Mouse (Mus musculus): ENCODE results near the gene Ddx55. TPM values are rescaled to one million over a fixed set of nuclear protein-coding genes. Genes with fewer than 3 reads are reported as not detected.

Gene Ddx55
- 5.0 and 6.3 TPM in 2 replicates for polyA plus RNA-seq (2012; rRNA removed)

DNA sequence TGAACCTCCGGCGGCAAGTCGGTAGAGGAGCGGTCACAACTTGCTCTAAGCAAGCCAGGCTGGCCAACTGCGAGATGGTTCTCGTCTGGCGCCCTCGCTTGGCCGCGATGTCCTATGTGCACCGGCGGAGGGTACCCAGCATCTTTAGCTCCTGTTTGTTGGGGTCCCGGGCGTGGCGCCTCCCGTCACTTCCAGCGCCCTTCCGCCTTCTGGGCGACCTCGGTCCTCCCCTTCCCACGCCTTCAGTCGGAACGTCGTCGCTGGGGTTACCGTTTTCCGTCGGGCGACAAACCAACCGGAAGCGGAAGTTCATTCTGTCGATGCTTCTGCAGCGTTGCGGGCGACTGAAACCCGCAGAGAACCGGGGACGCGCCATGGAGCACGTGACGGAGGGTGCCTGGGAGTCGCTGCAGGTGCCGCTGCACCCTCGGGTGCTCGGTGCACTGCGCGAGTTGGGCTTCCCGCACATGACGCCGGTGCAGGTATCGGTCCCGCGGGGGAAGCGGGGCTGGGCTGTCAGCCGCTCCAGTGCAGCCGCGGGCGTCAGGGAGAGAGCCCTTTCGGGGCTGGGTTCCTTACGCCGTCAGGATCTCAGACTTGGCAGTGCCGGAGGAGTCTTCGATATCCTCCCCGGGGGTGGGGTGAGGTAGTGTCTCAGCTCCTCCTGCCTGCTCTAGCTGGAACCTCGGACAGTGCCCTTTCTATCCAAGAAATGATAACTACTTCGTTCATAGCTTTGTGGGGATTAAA is at the start of gene Ddx55:
Gene Ddx55, plus strand, starts transcription at position 307 of the 750 bp plus-strand sequence.

DNA sequence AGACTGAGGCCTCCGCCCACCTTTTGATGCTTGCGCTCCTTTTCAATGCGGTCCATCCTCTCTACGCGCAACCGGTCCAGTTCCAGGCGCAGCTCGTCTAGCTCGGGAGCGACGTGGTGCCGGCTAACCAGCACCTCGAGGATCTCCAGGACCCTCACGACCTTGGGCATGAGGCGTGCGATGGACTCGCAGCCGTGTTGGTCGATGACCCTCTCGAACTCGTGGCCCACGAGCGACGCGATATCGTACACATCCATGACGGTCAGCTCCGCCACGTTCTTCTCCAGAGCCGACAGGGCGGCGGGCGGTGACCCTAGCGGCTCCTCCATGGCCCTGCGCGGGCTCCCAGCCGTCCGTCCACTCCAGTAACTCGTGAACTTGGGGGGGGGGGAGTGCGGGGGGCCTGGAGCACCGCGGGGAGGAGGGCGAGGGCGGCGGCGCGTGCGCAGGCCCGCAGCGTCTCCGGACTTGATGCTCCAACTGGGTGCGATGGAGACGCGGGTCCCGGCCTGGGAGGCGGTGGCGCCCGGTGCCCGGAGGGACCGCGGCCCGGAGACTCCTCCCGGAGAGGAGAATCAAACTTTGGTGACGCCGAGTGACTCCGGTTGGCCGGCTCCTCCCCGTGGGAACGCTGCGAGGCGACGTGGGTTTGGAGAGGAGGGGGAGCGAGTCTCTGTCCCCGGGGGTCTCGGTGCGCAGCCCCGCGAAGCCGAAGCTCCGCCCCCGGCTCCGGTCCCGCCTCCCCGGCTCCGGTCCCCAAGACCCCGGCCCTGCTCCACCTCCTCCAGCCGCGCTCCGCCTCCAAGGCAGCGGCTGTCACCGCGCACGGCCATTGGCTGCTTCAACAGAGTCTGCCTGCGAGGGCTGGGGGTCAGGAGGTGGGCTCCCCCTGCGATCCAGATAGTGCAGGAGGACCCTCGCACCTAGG is 21.7 kb upstream of the Ddx55 start, which contains the start of gene Rilpl1:
Gene Rilpl1, minus strand, starts transcription at position 737 of the 928 bp plus-strand sequence.

DNA sequence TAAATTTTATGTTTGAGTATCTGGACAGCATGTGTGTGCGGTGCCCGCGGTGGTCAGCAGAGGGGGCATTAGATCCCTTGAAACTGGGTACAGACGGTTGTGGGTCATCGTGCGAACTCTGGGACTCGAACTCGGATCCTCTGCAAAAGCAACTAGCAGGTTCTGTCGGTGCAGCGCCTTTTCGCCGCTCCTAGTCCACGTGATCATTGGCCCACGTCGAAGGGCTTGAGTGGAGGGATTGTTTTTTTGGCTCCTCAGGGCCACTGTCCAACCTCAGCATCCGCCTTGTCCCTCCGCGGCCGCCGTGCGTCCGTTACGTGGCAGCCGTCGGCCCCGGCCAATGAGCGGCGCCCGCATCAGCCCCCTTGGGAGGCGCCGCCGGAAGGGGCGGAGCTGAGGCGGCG is 12.3 kb upstream of the Ddx55 start, which contains the start of gene Tmed2:
Gene Tmed2, plus strand, starts transcription at position 313 of the 404 bp plus-strand sequence.

DNA sequence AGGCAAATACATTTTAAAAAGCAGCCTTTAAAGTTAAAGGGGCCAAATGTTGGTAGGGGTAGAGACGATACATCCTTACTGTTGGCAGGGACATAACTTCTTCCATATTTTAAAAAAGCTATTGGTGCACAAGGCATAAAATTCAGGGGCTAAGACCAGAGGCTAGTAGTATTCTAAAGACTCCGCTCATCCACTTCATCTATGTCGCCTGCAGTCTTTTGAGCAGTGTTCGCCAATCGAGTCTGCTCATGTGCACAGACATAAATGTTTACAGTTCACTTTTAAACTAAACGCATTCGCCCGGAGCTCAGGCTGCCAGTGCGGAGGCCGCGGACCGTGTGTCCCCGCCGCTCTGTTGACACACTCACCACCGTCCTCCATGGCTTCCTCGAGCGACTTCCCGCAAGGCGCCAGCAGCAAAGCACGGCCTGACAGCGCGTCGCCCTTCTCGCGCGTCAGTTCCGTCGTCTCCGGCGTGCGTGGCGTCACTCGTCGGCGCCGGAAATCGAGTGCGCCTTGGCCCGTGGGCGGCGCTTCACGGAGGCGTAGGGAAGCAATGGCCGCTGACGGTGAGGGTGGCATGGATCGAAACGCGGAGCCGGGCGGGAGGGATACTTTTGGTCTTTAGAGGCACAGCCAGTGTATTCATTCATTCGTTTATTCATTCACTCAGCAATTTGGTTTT is 26.1 kb downstream of the Ddx55 start, which contains the start of the genes Eif2b1 and Gtf2h3:
Gene Eif2b1, minus strand, starts transcription at position 499 of the 685 bp plus-strand sequence.
Gene Gtf2h3, plus strand, starts transcription at position 508 of the 685 bp plus-strand sequence.

Other genes starting within 250 kb of the Ddx55 start
- gene Mphosph9, start 224.9 kb upstream of the Ddx55 start, polyA plus RNA-seq (2012; rRNA removed), result 0.40 and 0.56 TPM in 2 replicates
- 1.1 and 1.5 TPM in 2 replicates for gene 2810006K23Rik, start 224.8 kb upstream of the Ddx55 start, polyA plus RNA-seq (2012; rRNA removed)
- 31.9 and 41.4 TPM in 2 replicates for gene Cdk2ap1, start 189.8 kb upstream of the Ddx55 start, polyA plus RNA-seq (2012; rRNA removed)
- gene Sbno1, start 126.9 kb upstream of the Ddx55 start, polyA plus RNA-seq (2012; rRNA removed), result 2.2 and 2.6 TPM in 2 replicates
- 37.3 and 38.1 TPM in 2 replicates for gene Kmt5a, start 112.9 kb upstream of the Ddx55 start, polyA plus RNA-seq (2012; rRNA removed)
- 7.1 and 8.3 TPM in 2 replicates for gene Rilpl2, start 74.5 kb upstream of the Ddx55 start, polyA plus RNA-seq (2012; rRNA removed)
- gene Snrnp35, start 69.7 kb upstream of the Ddx55 start, polyA plus RNA-seq (2012; rRNA removed), result 0.38 and 0.57 TPM in 2 replicates
- gene Rilpl1, start 21.5 kb upstream of the Ddx55 start, polyA plus RNA-seq (2012; rRNA removed), result 3.3 and 3.9 TPM in 2 replicates
- 62.2 and 109 TPM in 2 replicates for gene Tmed2, start 12.2 kb upstream of the Ddx55 start, polyA plus RNA-seq (2012; rRNA removed)
- gene Eif2b1, start 26.3 kb downstream of the Ddx55 start, polyA plus RNA-seq (2012; rRNA removed), result 10.1 and 10.7 TPM in 2 replicates
- gene Gtf2h3, start 26.3 kb downstream of the Ddx55 start, polyA plus RNA-seq (2012; rRNA removed), result 10.6 and 12.0 TPM in 2 replicates
- gene Atp6v0a2, start 75.7 kb downstream of the Ddx55 start, polyA plus RNA-seq (2012; rRNA removed), result 23.6 and 24.4 TPM in 2 replicates
- 0.05 and 0.08 TPM in 2 replicates for gene Dnah10, start 172.2 kb downstream of the Ddx55 start, polyA plus RNA-seq (2012; rRNA removed)